Mouse (Mus musculus): ENCODE results near the gene Ski. TPM values are rescaled to one million over a fixed set of nuclear protein-coding genes. Genes with fewer than 3 reads are reported as not detected.

The Ski gene
- total and polyA plus RNA-seq, 3 experiments: 34.9 to 56.8 (median 56.7) TPM

GRCm38 (mm10) chr4:155185845-155186244 is 36.5 kb downstream of the Ski start:
- no peak overlapping the region for H3K9ac ChIP-seq (ENCODE audit: low read depth, low read length)
- no peak overlapping the region for H3K27ac ChIP-seq
- peaks cover 15% of the 10 kb centered on the region for H3K79me2 ChIP-seq (replicated peaks; ENCODE audit: control insufficient read depth, insufficient read depth, low read length)
- DNase-seq: no peak
- 68% methylated on average over 9 of the region's 9 CpGs for WGBS
- H3K4me1 ChIP-seq (ENCODE audit: control insufficient read depth, insufficient read depth, low read length): peaks cover 63% of the 10 kb centered on the region
- peaks cover 5% of the 10 kb centered on the region; the same call in 1 of the 2 replicates for H3K36me3 ChIP-seq (ENCODE audit: control insufficient read depth, insufficient read depth, low read length)
- H3K27me3 ChIP-seq (ENCODE audit: control insufficient read depth, insufficient read depth, low read length): no peaks in the 10 kb centered on the region
- no peak overlapping the region for H3K4me3 ChIP-seq
- TF ChIP-seq POLR2A (IDR thresholded peaks at IDR 0.05; ENCODE audit: insufficient read depth, low read depth, low read length) (no peak), CTCF (IDR thresholded peaks at IDR 0.05) (no peak), EP300 (IDR thresholded peaks at IDR 0.05; ENCODE audit: insufficient read depth, low read depth, low read length) (no peak)
- intact Hi-C loops (cut with DNase I): loop anchor here (2.0 to 5.0 kb wide), 2 partner anchors 21 to 34 kb away; no protein-coding TSS in a partner anchor

- intact Hi-C loops (cut with DNase I): loop anchor here (5.0 kb wide), 1 partner anchor 32 kb away; no protein-coding TSS in a partner anchor
- TF ChIP-seq EP300 (IDR thresholded peaks at IDR 0.05; ENCODE audit: insufficient read depth, low read depth, low read length): no peak
- no peak for TF ChIP-seq CTCF (IDR thresholded peaks at IDR 0.05)
- no peak for TF ChIP-seq POLR2A (IDR thresholded peaks at IDR 0.05; ENCODE audit: insufficient read depth, low read depth, low read length)
- no peak for DNase-seq
- Histone ChIP-seq H3K27me3 (ENCODE audit: control insufficient read depth, insufficient read depth, low read length) (no peaks in the 10 kb centered on the region), H3K79me2 (replicated peaks; ENCODE audit: control insufficient read depth, insufficient read depth, low read length) (peaks cover 14% of the 10 kb centered on the region), H3K4me3 (no peak overlapping the region), H3K36me3 (ENCODE audit: control insufficient read depth, insufficient read depth, low read length) (peaks cover 2% of the 10 kb centered on the region; the same call in 1 of the 2 replicates), H3K27ac (no peak overlapping the region; the same call in 1 of the 2 replicates), H3K9ac (ENCODE audit: low read depth, low read length) (no peak overlapping the region), H3K4me1 (ENCODE audit: control insufficient read depth, insufficient read depth, low read length) (peaks cover 56% of the 10 kb centered on the region)
- WGBS: 41% methylated on average over 18 of the region's 18 CpGs
Measured at GRCm38 (mm10) chr4:155184248-155185070, 37.9 kb downstream of the Ski start.

GRCm38 (mm10) chr4:155183201-155183600 is 39.2 kb downstream of the Ski start:
- peaks cover 12% of the 10 kb centered on the region for H3K79me2 ChIP-seq (replicated peaks; ENCODE audit: control insufficient read depth, insufficient read depth, low read length)
- intact Hi-C loops (cut with DNase I): no loop called here
- no peak overlapping the region for H3K9ac ChIP-seq (ENCODE audit: low read depth, low read length)
- no peaks in the 10 kb centered on the region; the same call in 1 of the 2 replicates for H3K36me3 ChIP-seq (ENCODE audit: control insufficient read depth, insufficient read depth, low read length)
- TF ChIP-seq CTCF (IDR thresholded peaks at IDR 0.05) (no peak), EP300 (IDR thresholded peaks at IDR 0.05; ENCODE audit: insufficient read depth, low read depth, low read length) (no peak), POLR2A (IDR thresholded peaks at IDR 0.05; ENCODE audit: insufficient read depth, low read depth, low read length) (no peak)
- H3K27me3 ChIP-seq (ENCODE audit: control insufficient read depth, insufficient read depth, low read length): no peaks in the 10 kb centered on the region
- 78% methylated on average over 7 of the region's 7 CpGs for WGBS
- peaks cover 56% of the 10 kb centered on the region for H3K4me1 ChIP-seq (ENCODE audit: control insufficient read depth, insufficient read depth, low read length)
- H3K27ac ChIP-seq: no peak overlapping the region
- no peak for DNase-seq
- no peak overlapping the region for H3K4me3 ChIP-seq

GRCm38 (mm10) chr4:155178981-155179512 is 43.3 kb downstream of the Ski start:
- Histone ChIP-seq H3K4me1 (ENCODE audit: control insufficient read depth, insufficient read depth, low read length) (peaks cover 54% of the 10 kb centered on the region), H3K4me3 (peak overlapping the region; percentile 10; the same call in 1 of the 2 replicates), H3K27me3 (ENCODE audit: control insufficient read depth, insufficient read depth, low read length) (no peaks in the 10 kb centered on the region), H3K27ac (peak overlapping the region; percentile 74), H3K36me3 (ENCODE audit: control insufficient read depth, insufficient read depth, low read length) (peaks cover 9% of the 10 kb centered on the region), H3K9ac (ENCODE audit: low read depth, low read length) (0 out of 2 replicates have a peak overlapping the region, but pooled peaks have one; percentile 8), H3K79me2 (replicated peaks; ENCODE audit: control insufficient read depth, insufficient read depth, low read length) (peaks cover 10% of the 10 kb centered on the region)
- WGBS: 11% methylated on average over 3 of the region's 3 CpGs
- intact Hi-C loops (cut with DNase I): loop anchor here (2.0 to 5.0 kb wide), 2 partner anchors 37 to 42 kb away; no protein-coding TSS in a partner anchor
- TF ChIP-seq POLR2A (IDR thresholded peaks at IDR 0.05; ENCODE audit: insufficient read depth, low read depth, low read length) (no peak), EP300 (IDR thresholded peaks at IDR 0.05; ENCODE audit: insufficient read depth, low read depth, low read length) (no peak), CTCF (IDR thresholded peaks at IDR 0.05) (no peak)
- DNase-seq: peak; percentile 60 to 67

- H3K9ac ChIP-seq (ENCODE audit: low read depth, low read length): peak overlapping the region; percentile 27; the same call in 1 of the 2 replicates
- H3K4me1 ChIP-seq (ENCODE audit: control insufficient read depth, insufficient read depth, low read length): peaks cover 56% of the 10 kb centered on the region
- H3K36me3 ChIP-seq (ENCODE audit: control insufficient read depth, insufficient read depth, low read length): peaks cover 9% of the 10 kb centered on the region
- DNase-seq: peak; percentile 73 to 86
- peaks cover 8% of the 10 kb centered on the region for H3K79me2 ChIP-seq (replicated peaks; ENCODE audit: control insufficient read depth, insufficient read depth, low read length)
- peak overlapping the region; percentile 10; the same call in 1 of the 2 replicates for H3K4me3 ChIP-seq
- intact Hi-C loops (cut with DNase I): loop anchor here (2.0 to 5.0 kb wide), 2 partner anchors 36 to 43 kb away; no protein-coding TSS in a partner anchor
- TF ChIP-seq POLR2A (IDR thresholded peaks at IDR 0.05; ENCODE audit: insufficient read depth, low read depth, low read length) (0 out of 2 replicates have a peak, but pooled peaks have one; percentile 50), EP300 (IDR thresholded peaks at IDR 0.05; ENCODE audit: insufficient read depth, low read depth, low read length) (peak; percentile 99), CTCF (IDR thresholded peaks at IDR 0.05) (no peak)
- WGBS: 1% methylated on average over 6 of the region's 6 CpGs
- H3K27ac ChIP-seq: peak overlapping the region; percentile 74
- no peaks in the 10 kb centered on the region for H3K27me3 ChIP-seq (ENCODE audit: control insufficient read depth, insufficient read depth, low read length)
Measured at GRCm38 (mm10) chr4:155178274-155178673, 44.1 kb downstream of the Ski start.

All from heart, adult 2 months (tissue).